Mouse (Mus musculus): ENCODE results near the gene Nwd2.

Gene Nwd2

GRCm38 (mm10) chr5:63755092-63755761, 106.3 kb downstream of the Nwd2 start:
- no peak for DNase-seq (ENCODE audit: low read depth, low spot score)

- no peak for DNase-seq (ENCODE audit: low read depth, low spot score)
Observed at GRCm38 (mm10) chr5:63755938-63756337, 107.0 kb downstream of the Nwd2 start.

GRCm38 (mm10) chr5:63765886-63766285, 117.0 kb downstream of the Nwd2 start:
- DNase-seq (ENCODE audit: low read depth, low spot score), result no peak

GRCm38 (mm10) chr5:63766715-63767114, 117.8 kb downstream of the Nwd2 start:
- no peak for DNase-seq (ENCODE audit: low read depth, low spot score)

- DNase-seq (ENCODE audit: low read depth, low spot score), result no peak
Observed at GRCm38 (mm10) chr5:63767464-63767863, 118.6 kb downstream of the Nwd2 start.

- DNase-seq (ENCODE audit: low read depth, low spot score), result no peak
Observed at GRCm38 (mm10) chr5:63768220-63768619, 119.3 kb downstream of the Nwd2 start.

GRCm38 (mm10) chr5:63772971-63773370, 124.1 kb downstream of the Nwd2 start:
- DNase-seq (ENCODE audit: low read depth, low spot score), result no peak

GRCm38 (mm10) chr5:63773603-63774002, 124.7 kb downstream of the Nwd2 start:
- DNase-seq (ENCODE audit: low read depth, low spot score), result no peak

- DNase-seq (ENCODE audit: low read depth, low spot score), result no peak
Observed at GRCm38 (mm10) chr5:63788156-63788826, 139.4 kb downstream of the Nwd2 start.

- peak; percentile 38 for DNase-seq (ENCODE audit: low read depth, low spot score)
Observed at GRCm38 (mm10) chr5:63811819-63812508, 163.1 kb downstream of the Nwd2 start, which contains the start of gene 0610040J01Rik. Gene 0610040J01Rik, plus strand, starts transcription at chr5:63812363.

GRCm38 (mm10) chr5:63812509-63812865, 163.6 kb downstream of the Nwd2 start:
- no peak for DNase-seq (ENCODE audit: low read depth, low spot score)

- DNase-seq (ENCODE audit: low read depth, low spot score), result no peak
Observed at GRCm38 (mm10) chr5:63816643-63817042, 167.7 kb downstream of the Nwd2 start.

- peak; percentile 17 for DNase-seq (ENCODE audit: low read depth, low spot score)
Observed at GRCm38 (mm10) chr5:63817270-63817669, 168.4 kb downstream of the Nwd2 start.

- no peak for DNase-seq (ENCODE audit: low read depth, low spot score)
Observed at GRCm38 (mm10) chr5:63818975-63819374, 170.1 kb downstream of the Nwd2 start.

GRCm38 (mm10) chr5:63819519-63819918, 170.6 kb downstream of the Nwd2 start:
- no peak for DNase-seq (ENCODE audit: low read depth, low spot score)

- no peak for DNase-seq (ENCODE audit: low read depth, low spot score)
Observed at GRCm38 (mm10) chr5:63821176-63821575, 172.3 kb downstream of the Nwd2 start.

- DNase-seq (ENCODE audit: low read depth, low spot score), result no peak
Observed at GRCm38 (mm10) chr5:63821860-63822259, 173.0 kb downstream of the Nwd2 start.

GRCm38 (mm10) chr5:63823362-63824332, 174.7 kb downstream of the Nwd2 start:
- DNase-seq (ENCODE audit: low read depth, low spot score), result no peak

GRCm38 (mm10) chr5:63824599-63825350, 175.9 kb downstream of the Nwd2 start:
- no peak for DNase-seq (ENCODE audit: low read depth, low spot score)

GRCm38 (mm10) chr5:63825881-63826280, 177.0 kb downstream of the Nwd2 start:
- DNase-seq (ENCODE audit: low read depth, low spot score), result no peak

GRCm38 (mm10) chr5:63827006-63827405, 178.1 kb downstream of the Nwd2 start:
- peak; percentile 17 for DNase-seq (ENCODE audit: low read depth, low spot score)
